Mouse (Mus musculus) intestine, embryonic 15.5 days (tissue): ENCODE measurements around the gene Gm14137. TPM values are rescaled to one million over a fixed set of nuclear protein-coding genes. Genes with fewer than 3 reads are reported as not detected.

Experiments used
- ATAC-seq: fragments of 200-750 bp; cut with Nextera tagmentation; 2 replicates; pipeline ENCODE4 v1.8.0; 2017; ENCODE audit warnings: moderate TSS enrichment, moderate library complexity
- H3K27ac ChIP-seq: fragments of 300-500 bp; sonication (generic); 2 replicates; pipeline ENCODE4 v1.5.1; 2015; ENCODE audit warnings: mild to moderate bottlenecking, inconsistent platforms
- H3K27me3 ChIP-seq: fragments of 300-500 bp; sonication (generic); replicated peaks from 2 replicates; pipeline ENCODE4 v1.6.1; 2015; ENCODE audit warnings: inconsistent platforms
- H3K36me3 ChIP-seq: fragments of 300-500 bp; sonication (generic); 2 replicates; pipeline ENCODE4 v1.6.1; 2015; ENCODE audit warnings: inconsistent platforms
- H3K4me1 ChIP-seq: fragments of 300-500 bp; sonication (generic); replicated peaks from 2 replicates; pipeline ENCODE4 v1.6.1; 2015; ENCODE audit warnings: inconsistent platforms
- H3K4me2 ChIP-seq: fragments of 300-500 bp; sonication (generic); replicated peaks from 2 replicates; pipeline ENCODE4 v1.6.1; 2015; ENCODE audit warnings: mild to moderate bottlenecking, inconsistent platforms
- H3K4me3 ChIP-seq: fragments of 300-500 bp; sonication (generic); replicated peaks from 2 replicates; pipeline ENCODE4 v1.5.1; 2015; ENCODE audit warnings: inconsistent platforms
- H3K9ac ChIP-seq: fragments of 300-500 bp; sonication (generic); 2 replicates; pipeline ENCODE4 v1.6.1; 2015; ENCODE audit warnings: inconsistent platforms
- H3K9me3 ChIP-seq: fragments of 300-500 bp; sonication (generic); 2 replicates; pipeline ENCODE4 v1.6.1; 2016; ENCODE audit warnings: inconsistent platforms
- WGBS: fragments of 180-500 bp; shearing (Covaris S2); methylation state at CpG from one replicate; pipeline ENCODE4 v1.1.7; 2015; 5-methylcytosine and 5-hydroxymethylcytosine counted together
- polyA plus RNA-seq: library from polyadenylated mRNA; unstranded; fragments of >200 nt; fragmentation: Nextera tagmentation; extraction: Ambion mirVana; gene quantifications from 2 replicates; pipeline ENCODE4 v1.2.1, GENCODE M21; 2015

The Gm14137 gene
- 0.30 and 0.38 TPM in 2 replicates for polyA plus RNA-seq

DNA sequence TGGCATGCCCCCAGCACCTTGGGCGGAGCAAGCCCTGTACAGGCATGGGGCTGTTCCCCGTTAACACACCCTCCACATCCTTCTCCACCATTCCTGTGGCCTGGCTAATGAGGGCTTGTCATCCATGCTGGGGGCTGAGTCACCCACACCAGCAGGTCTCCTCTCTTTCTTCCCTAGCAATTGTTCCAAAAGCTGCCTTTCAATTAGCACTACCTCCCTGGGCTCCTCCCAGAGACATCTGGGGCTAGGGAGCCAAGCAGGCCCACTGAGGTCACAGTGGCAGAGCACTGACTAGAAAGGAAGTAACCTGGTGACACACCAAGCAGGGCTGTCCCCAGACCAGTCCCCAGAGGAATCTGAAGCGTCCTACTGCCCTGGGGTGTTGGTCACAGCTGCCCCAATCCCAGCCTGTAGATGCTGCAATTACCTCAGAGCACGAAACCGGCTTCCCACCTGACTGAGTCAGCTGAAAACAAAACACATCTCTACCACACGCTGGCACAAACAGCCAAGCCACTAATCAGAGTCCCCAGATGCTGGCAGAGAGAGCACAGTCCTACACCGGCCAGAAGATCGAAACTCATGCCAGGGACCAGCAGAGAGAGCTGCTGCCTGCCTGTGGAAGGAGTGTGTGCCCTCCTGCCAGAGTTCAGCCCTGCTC is at the start of gene Gm14137:
Gene Gm14137 (plus strand): TSS at position 519 of the 661 bp plus-strand sequence.
- H3K4me3 ChIP-seq: no peak within 1 kb of the TSS
- no peaks in the 10 kb centered on the region for H3K9me3 ChIP-seq
- H3K4me2 ChIP-seq: peak within 1 kb of the TSS; percentile 42; the same call in 1 of the 2 replicates
- peak within 1 kb of the TSS; percentile 5; the same call in 1 of the 2 replicates for H3K27ac ChIP-seq
- no peaks in the 10 kb centered on the region for H3K27me3 ChIP-seq
- H3K9ac ChIP-seq: no peak within 1 kb of the TSS
- WGBS: 59% methylated on average over 8 of the region's 8 CpGs
- no peaks in the 10 kb centered on the region for H3K36me3 ChIP-seq
- peaks cover 21% of the 10 kb centered on the region for H3K4me1 ChIP-seq
- ATAC-seq: no peak

DNA sequence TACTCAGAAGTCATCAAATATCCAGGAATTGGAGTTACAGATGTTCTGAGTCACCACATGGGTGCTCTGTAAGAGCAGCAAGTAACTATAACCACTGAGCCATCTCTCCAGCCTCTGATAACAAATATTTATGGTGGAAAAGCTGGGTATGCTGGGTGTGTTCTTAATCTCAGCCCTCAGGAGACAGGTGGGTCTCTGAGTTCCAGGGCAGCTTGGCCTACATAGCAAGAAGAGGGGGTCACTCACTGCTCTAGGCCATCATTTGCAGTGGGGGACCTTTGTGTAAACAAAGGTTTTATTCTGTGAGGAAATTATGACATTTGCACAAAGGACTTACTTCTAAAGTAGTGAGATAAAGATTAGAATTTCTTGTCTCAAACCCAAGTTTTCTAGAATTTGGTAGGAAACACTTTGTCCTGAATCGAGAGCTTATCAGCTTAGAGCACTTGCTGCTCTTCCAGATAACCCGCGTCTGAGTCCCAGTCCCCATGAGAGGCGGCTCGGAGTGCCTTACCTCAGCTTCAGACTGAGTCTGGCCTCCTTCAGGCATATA is 37.9 kb upstream of the Gm14137 start:
- H3K4me1 ChIP-seq: no peaks in the 10 kb centered on the region
- H3K9me3 ChIP-seq: no peaks in the 10 kb centered on the region
- no peak overlapping the region for H3K9ac ChIP-seq
- ATAC-seq: no peak
- peaks cover 24% of the 10 kb centered on the region for H3K36me3 ChIP-seq
- H3K27me3 ChIP-seq: no peaks in the 10 kb centered on the region
- H3K4me3 ChIP-seq: no peak overlapping the region
- 79% methylated on average over 5 of the region's 5 CpGs for WGBS
- no peak overlapping the region for H3K4me2 ChIP-seq
- H3K27ac ChIP-seq: no peak overlapping the region

DNA sequence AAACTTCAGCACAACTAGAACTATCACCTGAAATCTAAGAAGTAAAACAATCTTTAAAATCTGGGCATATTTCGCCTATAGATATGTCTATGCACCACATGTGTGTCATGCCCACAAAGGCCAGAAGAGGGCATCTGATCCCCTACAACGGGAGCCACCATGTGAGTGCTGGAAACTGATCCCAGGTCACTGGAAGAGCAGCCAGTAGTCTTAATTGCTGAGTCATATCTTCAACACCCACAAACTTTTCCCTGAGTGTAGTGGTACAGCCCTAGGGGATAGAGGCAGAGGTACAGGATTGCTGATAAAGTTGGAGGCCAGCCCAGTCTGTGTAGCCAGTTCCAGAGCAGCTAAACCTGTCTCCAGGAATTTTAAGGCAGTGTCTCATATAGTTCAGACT is 29.1 kb upstream of the Gm14137 start:
- Histone ChIP-seq H3K27me3 (no peaks in the 10 kb centered on the region), H3K4me1 (no peaks in the 10 kb centered on the region), H3K4me3 (no peak overlapping the region), H3K36me3 (peaks cover 61% of the 10 kb centered on the region), H3K27ac (no peak overlapping the region), H3K9ac (no peak overlapping the region), H3K9me3 (no peaks in the 10 kb centered on the region), H3K4me2 (no peak overlapping the region)
- no peak for ATAC-seq
- WGBS: 91% methylated on average over 2 of the region's 2 CpGs

DNA sequence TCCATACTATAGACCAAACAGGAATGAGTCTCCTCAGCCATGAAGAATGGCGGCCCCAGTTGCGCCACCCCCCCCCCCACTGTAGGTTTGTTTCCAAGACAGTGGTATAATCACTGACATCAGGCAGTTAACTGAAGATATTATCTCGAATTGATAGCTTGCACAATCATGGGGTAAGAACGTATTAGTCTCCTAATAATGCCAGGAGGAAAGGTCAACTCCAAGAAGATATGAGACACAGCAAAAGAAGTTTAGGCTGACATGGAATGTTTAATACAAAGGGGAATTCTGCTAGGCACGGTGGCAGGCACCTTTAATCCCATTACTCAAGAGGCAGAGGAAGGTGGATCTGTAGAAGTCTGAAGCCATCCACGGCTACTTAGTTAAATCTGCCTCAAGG is 27.9 kb upstream of the Gm14137 start:
- Histone ChIP-seq H3K9ac (no peak overlapping the region), H3K36me3 (peaks cover 59% of the 10 kb centered on the region), H3K27ac (no peak overlapping the region), H3K9me3 (no peaks in the 10 kb centered on the region), H3K4me2 (no peak overlapping the region), H3K27me3 (no peaks in the 10 kb centered on the region), H3K4me1 (no peaks in the 10 kb centered on the region), H3K4me3 (no peak overlapping the region)
- no peak for ATAC-seq
- WGBS: 86% methylated on average over 6 of the region's 6 CpGs

DNA sequence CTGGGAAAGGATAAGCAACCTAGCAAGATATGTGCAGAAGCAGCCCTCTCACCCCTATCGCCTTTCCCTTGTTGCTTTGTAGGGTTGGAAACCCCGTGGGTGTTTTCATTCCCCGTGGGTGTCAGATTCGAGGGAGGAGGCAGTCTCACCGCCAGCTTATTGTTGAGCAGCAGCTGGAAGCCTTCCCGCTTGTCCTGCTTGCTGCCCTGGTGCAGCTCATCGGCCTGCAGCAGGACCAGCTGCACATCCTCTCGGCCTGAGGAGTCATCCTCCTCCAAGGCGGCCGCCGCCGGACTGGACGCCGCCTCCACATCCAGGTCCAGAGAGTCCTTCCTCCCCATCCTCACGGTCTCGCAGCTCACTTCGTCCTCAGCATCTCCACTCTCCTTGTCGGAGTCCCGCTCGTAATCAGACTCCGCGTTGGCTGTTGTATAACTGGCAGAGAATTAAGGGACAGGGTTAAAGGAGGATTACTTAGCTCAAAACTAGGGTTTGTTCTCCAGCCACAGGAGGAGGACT is 27.1 kb upstream of the Gm14137 start:
- peaks cover 54% of the 10 kb centered on the region for H3K36me3 ChIP-seq
- H3K4me3 ChIP-seq: no peak overlapping the region
- no peak overlapping the region for H3K27ac ChIP-seq
- ATAC-seq: no peak
- no peaks in the 10 kb centered on the region for H3K4me1 ChIP-seq
- no peaks in the 10 kb centered on the region for H3K27me3 ChIP-seq
- 88% methylated on average over 22 of the region's 22 CpGs for WGBS
- no peak overlapping the region for H3K4me2 ChIP-seq
- no peak overlapping the region for H3K9ac ChIP-seq
- H3K9me3 ChIP-seq: no peaks in the 10 kb centered on the region

DNA sequence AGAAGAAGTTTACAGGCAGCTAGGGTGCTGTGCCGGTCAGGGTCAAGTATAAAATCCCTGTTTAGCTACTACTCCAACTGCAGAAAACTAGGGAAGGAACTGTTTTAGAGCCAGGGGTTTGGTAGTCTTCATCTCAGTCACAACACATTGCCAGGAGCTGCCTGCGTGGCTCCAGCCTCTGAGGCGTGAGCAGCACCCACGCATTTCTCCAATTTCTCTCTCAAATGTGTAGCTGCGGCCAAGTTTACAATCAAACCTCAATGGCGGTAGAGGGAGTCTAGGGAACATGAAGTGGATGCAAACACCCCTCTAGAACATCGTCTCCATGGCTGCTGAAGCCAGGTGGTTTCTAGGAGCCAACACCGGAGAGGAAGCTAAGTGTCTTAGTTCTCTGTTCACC is 26.5 kb upstream of the Gm14137 start:
- Histone ChIP-seq H3K9me3 (no peaks in the 10 kb centered on the region), H3K4me3 (no peak overlapping the region), H3K27ac (no peak overlapping the region), H3K9ac (no peak overlapping the region), H3K27me3 (no peaks in the 10 kb centered on the region), H3K4me1 (no peaks in the 10 kb centered on the region), H3K4me2 (no peak overlapping the region), H3K36me3 (peaks cover 55% of the 10 kb centered on the region)
- ATAC-seq: no peak
- WGBS: 88% methylated on average over 8 of the region's 8 CpGs

DNA sequence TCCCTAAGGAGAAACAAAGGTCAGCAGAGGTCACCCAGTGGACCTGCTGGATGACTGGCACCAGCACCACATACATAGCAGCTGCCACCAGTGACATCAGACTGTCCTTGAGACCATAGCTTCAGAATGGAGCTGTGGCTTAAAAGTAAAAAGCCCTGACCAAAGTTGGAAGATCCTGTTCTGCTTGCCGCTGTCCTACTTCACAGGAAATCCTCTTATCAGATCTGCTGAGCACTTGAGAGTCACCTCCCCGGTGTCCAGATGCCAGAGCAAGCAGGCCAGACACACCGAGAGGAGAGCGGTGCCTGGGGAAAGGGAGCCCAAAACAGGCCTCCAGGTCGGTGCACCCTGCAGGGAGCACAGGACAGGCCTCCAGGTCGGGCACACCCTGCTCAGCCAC is 22.1 kb upstream of the Gm14137 start:
- H3K4me2 ChIP-seq: no peak overlapping the region
- 86% methylated on average over 6 of the region's 6 CpGs for WGBS
- H3K4me1 ChIP-seq: peaks cover 9% of the 10 kb centered on the region
- ATAC-seq: no peak
- peaks cover 36% of the 10 kb centered on the region for H3K36me3 ChIP-seq
- no peaks in the 10 kb centered on the region for H3K27me3 ChIP-seq
- H3K9me3 ChIP-seq: no peaks in the 10 kb centered on the region
- H3K9ac ChIP-seq: no peak overlapping the region
- H3K4me3 ChIP-seq: no peak overlapping the region
- no peak overlapping the region for H3K27ac ChIP-seq

DNA sequence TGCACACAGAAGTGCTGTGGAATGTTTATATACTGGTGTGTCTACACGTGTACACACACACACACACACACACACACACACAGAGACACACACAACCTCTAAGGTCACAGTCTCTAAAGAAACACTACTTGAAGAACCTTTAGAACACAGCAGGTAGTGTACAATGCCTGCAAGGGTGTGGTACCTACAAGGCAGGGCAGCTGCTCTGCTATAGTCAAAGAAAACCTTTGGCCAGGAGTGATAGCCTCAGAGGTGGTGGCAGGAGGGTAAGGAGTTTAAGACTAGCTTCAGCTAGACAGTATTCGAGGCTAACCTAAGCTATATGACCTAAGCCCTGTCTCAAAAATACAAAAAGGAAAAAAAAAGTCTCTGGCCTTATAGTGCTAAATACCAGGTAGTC is 19.6 kb upstream of the Gm14137 start:
- no peak overlapping the region for H3K27ac ChIP-seq
- no peaks in the 10 kb centered on the region for H3K27me3 ChIP-seq
- peak; percentile 19; the same call in 1 of the 2 replicates for ATAC-seq
- WGBS: 70% methylated on average over 2 of the region's 2 CpGs
- no peaks in the 10 kb centered on the region for H3K9me3 ChIP-seq
- peaks cover 21% of the 10 kb centered on the region for H3K36me3 ChIP-seq
- no peak overlapping the region for H3K4me2 ChIP-seq
- H3K4me1 ChIP-seq: peaks cover 9% of the 10 kb centered on the region
- H3K4me3 ChIP-seq: no peak overlapping the region
- no peak overlapping the region for H3K9ac ChIP-seq

DNA sequence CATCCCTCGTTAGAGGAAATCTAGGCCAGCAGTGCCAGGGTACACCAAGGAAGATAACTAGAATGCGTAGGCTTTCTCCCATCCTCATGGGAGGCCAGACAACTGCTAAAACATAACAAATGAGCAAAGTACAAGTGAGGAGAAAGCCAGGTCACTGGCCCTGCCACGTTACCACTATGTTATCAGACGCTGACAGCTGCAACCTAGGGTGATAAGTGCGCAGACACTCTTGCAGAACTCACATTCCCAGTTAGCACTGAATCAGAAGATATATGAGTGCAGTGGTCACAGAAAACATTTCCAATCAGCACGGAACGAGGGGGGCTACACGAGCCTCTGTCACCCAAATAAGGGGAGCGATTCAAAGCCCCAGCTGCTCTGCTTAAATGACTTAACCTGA is 18.9 kb upstream of the Gm14137 start:
- H3K27ac ChIP-seq: no peak overlapping the region
- WGBS: 72% methylated on average over 9 of the region's 9 CpGs

DNA sequence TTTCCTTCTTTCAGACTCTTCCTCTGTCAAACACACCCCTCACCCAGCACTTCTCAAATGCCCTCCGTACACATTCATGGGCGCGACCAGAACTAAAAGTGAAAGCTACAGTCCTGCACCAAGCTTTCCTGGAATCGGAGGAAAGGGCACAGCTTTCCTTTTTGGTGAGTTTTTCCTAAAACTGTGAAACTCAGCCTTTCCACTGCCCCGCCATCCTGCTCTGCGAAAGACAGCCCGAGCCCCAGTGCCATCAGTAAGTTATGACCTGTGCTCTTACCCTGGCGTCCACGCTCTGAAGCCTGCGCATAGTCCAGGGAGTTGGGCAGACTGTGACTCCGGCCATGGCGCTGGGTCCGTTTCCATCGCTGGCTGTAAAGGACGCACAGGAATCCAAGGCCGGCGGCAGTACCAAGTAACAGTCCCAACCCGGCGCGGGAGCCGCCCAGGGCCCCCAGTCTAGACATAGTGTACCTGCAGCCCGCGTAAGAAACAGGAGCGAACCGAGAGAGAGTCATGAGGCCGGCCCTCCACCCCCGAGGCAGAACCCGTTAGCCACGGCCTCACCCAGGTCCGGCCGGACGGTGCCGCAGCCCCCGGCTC is 18.1 kb upstream of the Gm14137 start:
- Histone ChIP-seq H3K36me3 (0 out of 2 replicates have a peak, but pooled peaks cover 14% of the 10 kb centered on the region), H3K4me3 (peak overlapping the region; percentile 99), H3K27me3 (no peaks in the 10 kb centered on the region), H3K9me3 (no peaks in the 10 kb centered on the region), H3K4me1 (peaks cover 9% of the 10 kb centered on the region), H3K4me2 (peak overlapping the region; percentile 86), H3K9ac (peak overlapping the region; percentile 91), H3K27ac (0 out of 2 replicates have a peak overlapping the region, but pooled peaks have one; percentile 27)
- ATAC-seq: peak; percentile 72
- 2% methylated on average over 34 of the region's 34 CpGs for WGBS

More for the DNA sequence above, 18.9 kb upstream of the Gm14137 start:
- Histone ChIP-seq H3K9me3 (no peaks in the 10 kb centered on the region), H3K4me1 (peaks cover 9% of the 10 kb centered on the region), H3K4me3 (peak overlapping the region; percentile 99), H3K4me2 (peak overlapping the region; percentile 86), H3K36me3 (peaks cover 17% of the 10 kb centered on the region), H3K27me3 (no peaks in the 10 kb centered on the region), H3K9ac (peak overlapping the region; percentile 91; the same call in 1 of the 2 replicates)
- peak; percentile 23; the same call in 1 of the 2 replicates for ATAC-seq

DNA sequence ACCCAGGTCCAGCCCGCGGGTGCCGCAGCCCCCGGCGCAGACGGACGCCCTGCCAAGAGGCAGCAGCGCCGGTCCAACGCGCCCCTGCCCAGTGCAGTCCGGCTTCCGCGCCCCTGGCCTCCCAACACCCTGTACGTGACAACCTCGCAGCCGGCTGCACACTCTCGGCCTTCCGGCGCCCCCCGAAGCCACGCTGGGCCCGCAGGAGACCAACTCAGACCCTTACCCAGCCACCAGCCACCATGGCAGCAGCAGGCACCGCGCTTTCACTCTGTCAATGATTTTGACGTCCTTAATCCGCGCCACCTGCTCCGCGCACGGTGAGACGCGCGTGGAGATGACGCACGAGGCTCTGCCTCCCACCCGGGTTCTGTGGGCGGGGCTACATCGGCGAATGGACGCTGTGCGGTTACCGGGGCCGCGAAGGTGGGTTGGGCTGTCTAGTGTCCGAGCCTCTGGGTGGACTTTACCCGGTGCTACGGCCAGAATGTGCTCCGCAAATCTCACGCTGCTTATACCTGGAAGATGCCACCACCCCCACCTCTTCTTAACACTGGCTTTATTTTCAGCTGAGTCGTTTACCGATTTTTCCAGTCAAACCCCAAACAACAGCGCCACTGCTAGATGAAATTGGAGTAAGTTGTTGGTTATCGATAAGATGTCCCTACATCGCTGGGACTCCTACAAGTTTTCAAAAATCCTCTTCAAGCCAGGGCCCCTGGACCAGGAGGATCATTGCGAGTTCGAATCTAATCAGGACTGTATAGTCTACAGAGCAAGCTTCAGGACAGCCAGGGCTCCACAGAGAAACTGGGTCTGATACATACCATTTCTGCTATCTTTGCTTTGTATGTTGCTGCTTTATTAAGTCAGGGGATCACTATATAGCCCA is 17.4 kb upstream of the Gm14137 start, which contains the start of gene Rmdn3:
Gene Rmdn3 (minus strand): TSS at position 354 of the 892 bp plus-strand sequence.
- Histone ChIP-seq H3K4me2 (peak within 1 kb of the TSS; percentile 86), H3K9ac (peak within 1 kb of the TSS; percentile 91), H3K36me3 (0 out of 2 replicates have a peak, but pooled peaks cover 14% of the 10 kb centered on the region), H3K4me1 (peaks cover 9% of the 10 kb centered on the region), H3K9me3 (no peaks in the 10 kb centered on the region), H3K27ac (0 out of 2 replicates have a peak within 1 kb of the TSS, but pooled peaks have one; percentile 27), H3K4me3 (peak within 1 kb of the TSS; percentile 99), H3K27me3 (no peaks in the 10 kb centered on the region)
- ATAC-seq: peak; percentile 91
- WGBS: under 1% methylated on average over 55 of the region's 57 CpGs
